Mouse (Mus musculus) frontal cortex, postnatal 25 days (tissue): ENCODE measurements around the gene Mmp24.
"Not testable (repeated sequence)": the region's sequence is repeated elsewhere in the genome, so short reads cannot be mapped to it uniquely, and the experiment has no call there.

Source experiments
- DNase-seq, 2 experiments: peaks; one replicate each; pipeline ENCODE4 v3.0.0; 2022; ENCODE audit warnings: low spot score in 2 of 2

Gene Mmp24

DNA sequence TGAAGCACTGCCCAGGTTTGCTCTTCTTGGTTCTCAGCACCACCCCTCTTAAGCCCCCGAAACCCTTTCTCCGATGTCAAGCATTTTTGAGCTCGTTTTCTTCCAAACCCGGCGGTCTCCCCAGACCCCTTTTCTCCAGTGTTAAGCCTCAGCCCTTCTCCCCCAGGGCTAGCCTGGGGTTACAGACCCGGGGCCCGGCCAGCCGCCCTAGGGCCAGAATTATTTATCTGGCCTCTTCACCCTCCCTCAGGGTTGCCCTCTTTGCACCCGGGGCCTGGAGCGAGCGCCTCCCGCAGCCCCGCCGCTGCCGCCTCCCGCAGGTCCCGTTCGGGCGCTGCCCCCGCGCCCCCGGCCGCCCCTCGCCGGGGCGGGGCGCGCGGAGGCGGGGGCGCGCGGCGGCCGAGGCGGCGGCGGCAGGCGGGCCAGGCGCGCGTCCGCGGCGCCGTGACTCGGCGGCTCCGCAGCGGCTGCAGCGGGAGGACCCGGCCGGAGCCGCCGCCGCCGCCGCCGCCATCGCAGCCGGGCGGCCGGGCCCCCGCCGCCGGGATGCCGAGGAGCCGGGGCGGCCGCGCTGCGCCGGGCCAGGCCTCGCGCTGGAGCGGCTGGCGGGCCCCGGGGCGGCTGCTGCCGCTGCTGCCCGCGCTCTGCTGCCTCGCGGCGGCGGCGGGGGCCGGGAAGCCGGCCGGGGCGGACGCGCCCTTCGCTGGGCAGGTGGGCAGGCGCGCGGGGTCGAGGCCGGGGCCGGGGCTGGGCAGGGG is at the start of gene Mmp24:
Gene Mmp24 (plus strand): TSS at position 416 of the 758 bp plus-strand sequence.
- no peak for DNase-seq

DNA sequence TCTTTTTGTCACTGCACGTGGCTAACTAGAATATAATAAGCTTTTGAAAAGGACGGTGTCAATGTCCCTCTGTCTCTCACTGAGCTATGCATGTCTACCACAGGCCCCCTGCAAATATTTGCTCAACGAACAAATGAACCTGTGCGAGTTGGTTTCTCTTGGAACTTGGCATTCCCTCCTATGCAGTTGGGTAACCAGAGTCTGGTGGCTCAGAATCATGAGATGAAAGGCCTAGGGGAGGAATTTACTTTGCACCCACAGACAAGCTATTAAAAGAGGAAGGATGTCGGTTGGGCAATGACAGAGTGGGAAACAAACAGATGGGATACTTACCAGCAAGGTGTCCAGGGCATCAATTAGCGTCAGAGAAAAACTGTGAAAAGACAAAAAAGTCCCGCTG is 48.8 kb upstream of the Mmp24 start:
- DNase-seq, result no peak

- DNase-seq, result no peak
These were observed 47.3 kb upstream of the Mmp24 start for GRCm38 (mm10) chr2:155727764-155728395.

DNA sequence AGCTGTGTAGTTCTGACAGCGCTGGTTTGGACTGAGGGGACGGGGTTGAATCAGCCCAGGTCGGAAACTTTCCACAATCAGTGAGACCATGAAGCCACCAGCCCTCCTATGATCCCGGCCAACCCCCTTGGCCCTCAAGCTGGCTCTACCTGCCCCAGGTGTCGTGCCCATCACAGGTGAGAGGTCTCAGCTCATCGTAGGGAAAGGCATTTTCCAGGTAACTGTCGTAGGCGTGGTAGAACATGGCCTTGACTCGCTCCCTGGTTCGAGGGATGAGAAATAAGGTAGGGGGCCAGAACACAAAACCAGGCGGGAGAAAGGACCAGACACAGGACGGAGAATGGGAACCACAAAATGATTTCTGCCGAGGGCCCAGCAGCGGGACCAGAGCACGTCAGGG is 46.4 kb upstream of the Mmp24 start:
- no peak for DNase-seq

DNA sequence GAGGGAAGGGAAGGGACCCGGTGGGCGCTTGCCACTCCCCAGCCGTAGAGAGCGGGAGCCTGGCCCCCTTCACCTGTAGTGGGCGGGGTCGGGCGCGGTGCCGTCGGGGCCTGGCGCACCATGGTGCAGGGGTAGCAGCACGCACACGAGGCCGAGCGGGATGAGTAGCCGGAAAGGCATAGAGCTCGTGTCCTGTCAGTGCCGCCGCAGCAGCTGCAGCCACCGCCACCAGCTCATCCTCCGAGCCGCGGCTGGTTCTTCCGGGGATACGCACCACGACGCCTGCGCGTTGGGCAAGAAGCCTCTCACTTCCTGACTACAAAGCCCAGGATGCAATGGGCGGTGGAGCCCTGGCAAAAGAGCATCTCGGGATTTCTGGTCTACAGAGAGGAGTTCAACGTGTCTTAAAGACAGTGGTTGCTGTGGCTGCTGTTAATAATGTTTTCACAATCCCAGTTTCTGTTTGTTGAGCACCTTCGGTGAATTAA is 45.9 kb upstream of the Mmp24 start, which contains the start of gene Edem2:
Gene Edem2 (minus strand): TSS at position 318 of the 488 bp plus-strand sequence.
- DNase-seq, result peak; percentile 81 to 88

DNA sequence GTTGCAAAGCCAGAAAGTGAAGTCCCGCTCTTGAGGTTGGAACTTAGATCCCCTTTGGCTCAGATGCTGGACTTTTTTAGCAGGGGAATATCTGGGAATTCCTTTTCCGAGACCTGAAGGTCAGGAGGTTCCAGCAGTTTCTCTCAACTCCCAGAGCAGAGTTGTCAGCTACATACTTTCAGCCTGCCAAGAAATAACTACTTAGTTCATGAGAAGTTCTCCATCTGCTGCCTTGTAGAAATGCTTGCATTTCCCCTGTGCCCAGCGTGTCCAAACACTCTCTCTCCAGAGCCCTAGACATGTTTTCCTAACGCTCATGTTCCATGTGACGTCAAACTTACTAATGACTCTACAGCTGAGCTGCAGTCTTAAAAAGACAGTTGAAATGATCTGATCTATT is 40.1 kb upstream of the Mmp24 start:
- no peak for DNase-seq

DNA sequence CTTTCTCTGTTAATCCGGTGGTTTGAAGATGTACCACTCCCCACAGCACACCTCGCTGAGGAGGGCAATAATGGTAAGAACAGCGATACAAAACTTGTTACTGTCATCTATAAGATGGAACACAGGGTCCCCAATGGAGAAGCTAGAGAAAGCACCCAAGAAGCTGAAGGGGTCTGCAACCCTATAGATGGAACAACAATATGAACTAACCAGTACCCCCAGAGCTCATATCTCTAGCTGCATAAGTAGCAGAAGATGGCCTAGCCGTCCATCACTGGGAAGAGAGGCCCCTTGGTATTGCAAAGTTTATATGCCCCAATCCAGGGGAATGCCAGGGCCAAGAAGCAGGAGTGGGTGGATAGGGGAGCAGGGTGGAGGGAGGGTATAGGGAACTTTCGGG is 39.4 kb upstream of the Mmp24 start, which contains the start of gene Gm17581:
Gene Gm17581 (minus strand): TSS at position 101 of the 400 bp plus-strand sequence.
- not testable (repeated sequence) for DNase-seq

DNA sequence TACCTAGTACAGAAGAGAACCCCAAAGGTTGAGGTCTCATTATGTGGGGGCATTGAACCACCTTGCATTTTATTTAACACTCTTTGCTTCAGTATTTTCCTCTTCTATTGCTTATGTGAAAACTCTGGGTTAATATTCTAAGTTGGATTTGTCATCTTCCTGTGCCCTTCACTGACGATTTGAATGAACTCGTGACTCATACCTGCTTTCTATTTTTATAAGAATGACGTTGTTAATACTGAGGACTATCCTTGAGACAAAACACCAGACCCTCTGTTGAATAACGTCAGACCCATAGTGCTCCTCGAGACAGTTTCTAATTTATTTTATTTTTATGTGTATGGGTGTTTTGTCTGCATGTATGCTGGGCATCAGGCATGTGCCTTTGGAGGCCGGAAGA is 38.2 kb upstream of the Mmp24 start:
- DNase-seq, result no peak

GRCm38 (mm10) chr2:155737803-155738202 is 37.3 kb upstream of the Mmp24 start:
- no peak for DNase-seq

DNA sequence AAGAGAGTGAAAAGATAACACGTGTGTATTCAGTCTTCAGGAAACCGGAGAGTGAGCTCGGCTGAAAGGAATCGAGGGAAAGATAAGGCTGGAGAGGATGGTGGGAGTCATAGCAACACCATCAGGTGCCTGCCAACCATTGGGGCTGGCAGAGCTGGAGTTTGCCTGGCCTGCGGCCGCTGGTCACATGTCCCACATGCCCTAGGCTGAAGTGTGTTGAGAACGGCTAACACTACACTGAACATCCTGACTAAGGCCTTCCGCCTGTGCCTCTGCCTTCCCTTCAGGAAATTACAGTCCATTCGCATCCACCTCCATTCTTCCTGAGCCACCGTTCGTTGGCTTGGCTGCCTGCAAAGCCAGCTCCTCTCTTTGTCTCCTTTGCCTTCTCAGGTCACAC is 32.9 kb upstream of the Mmp24 start:
- no peak for DNase-seq

DNA sequence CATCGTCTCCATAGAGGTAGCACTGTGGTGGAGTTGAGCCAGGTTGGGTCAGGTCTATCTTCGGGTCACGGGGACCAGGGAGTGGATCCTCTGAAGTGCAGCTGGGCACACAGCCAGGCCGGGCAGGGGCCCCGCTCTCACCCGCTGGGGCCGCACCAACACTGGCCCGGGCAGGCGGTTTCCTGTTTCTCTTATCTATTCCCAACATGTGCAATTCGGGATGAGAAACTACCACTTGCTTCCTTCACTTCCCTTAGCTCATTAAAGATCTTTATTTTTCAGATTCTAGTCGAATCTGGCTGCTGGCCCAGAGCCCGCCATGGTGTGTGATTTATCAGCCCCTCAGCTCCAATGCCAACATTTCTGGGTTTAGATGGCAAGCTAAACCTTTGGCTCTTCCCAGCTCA is 32.2 kb upstream of the Mmp24 start:
- DNase-seq, result no peak

- DNase-seq, result no peak
These were observed 31.8 kb upstream of the Mmp24 start for GRCm38 (mm10) chr2:155743351-155743750.

GRCm38 (mm10) chr2:155745487-155745886 is 29.7 kb upstream of the Mmp24 start:
- no peak for DNase-seq

- DNase-seq, result no peak
These were observed 25.7 kb upstream of the Mmp24 start for GRCm38 (mm10) chr2:155749394-155749793.

DNA sequence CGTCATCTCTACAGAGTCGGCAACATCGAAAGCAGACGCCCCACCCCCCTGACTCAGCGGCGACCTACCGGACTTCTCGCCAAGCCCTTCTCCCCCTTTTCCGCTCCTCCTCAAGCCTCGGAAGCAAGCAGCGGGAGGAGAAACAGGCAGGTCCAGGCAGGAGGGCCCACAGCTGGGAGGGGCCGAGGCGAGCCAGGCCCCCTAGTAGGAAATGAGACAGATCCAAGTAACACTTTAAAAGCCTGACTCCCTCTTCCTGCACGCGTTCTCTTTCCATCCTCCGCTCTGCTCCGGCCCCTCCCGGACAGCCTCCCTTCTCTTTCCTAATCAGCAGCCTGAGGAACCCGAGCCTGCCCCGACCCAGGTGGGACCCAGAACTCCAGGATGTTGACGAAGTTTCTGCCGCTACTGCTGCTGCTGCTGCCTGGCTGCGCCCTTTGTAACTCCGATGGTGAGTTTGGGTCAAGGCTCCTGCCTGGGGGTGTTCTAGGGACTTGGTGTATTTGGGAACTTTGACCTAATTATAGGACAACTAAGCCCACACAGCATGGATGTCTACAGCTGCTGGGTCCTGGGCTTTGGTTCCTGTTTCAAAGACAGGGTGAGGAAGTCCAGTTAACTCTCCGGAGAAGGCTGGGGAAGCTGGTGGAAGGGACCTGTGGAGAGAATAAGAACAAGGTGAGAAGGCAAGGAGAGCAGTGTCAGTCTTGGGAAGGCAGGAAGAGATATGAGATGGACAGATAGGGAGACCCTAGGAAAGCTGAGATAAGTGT is 23.9 kb upstream of the Mmp24 start, which contains the start of gene Procr:
Gene Procr (plus strand): TSS at position 104 of the 773 bp plus-strand sequence.
- DNase-seq, result no peak

DNA sequence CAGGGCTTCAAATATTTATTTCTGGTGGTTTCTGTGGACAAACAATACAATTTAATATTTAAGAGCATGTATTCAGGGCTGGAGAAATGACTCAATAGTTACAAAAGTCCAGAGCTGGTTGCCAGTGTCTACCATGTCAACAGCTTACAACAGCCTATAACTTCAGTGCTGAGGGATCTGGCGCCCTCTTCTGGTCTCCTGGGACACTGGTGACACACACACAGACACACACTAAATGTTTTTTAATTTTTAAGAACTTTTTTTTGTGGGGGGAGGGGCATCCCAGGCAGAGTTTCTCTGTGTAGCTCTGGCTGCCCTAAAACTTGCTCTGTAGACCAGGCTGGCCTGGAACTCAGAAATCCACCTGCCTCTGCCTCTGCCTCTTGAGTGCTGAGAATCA is 19.4 kb upstream of the Mmp24 start:
- no peak for DNase-seq

DNA sequence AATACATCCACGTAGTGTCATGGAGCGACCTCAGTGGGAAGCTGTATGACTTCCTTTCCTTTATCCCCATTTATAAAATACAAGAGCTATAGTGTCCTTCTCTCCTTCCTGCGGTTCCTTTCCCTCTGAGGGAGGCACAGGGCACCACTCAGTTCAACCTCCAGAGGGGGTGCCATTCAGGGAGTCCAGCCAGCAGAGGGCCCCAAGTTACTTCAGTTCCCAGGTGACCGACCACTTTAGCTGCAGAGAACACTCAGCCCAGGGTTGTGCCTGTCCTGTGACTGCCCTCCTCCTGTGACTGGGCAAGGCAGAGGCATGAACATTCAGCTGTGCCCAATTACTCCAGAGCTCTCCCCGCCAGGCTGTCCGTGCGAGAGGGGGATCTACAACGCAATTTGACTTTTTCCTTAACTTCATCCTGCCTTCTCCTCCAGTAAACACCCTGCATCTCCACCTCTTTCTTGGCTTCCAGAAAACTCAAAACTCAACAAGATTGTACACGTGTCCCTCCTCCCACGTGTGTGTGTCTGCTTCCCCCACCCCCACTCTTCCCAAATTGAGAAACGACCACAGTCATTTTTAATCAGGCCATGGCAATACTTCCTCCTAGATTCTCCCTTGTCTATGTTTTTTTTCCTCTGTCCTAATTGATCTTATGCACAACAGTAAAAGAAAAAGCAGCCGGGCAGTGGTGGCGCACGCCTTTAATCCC is 18.1 kb upstream of the Mmp24 start:
- no peak for DNase-seq

DNA sequence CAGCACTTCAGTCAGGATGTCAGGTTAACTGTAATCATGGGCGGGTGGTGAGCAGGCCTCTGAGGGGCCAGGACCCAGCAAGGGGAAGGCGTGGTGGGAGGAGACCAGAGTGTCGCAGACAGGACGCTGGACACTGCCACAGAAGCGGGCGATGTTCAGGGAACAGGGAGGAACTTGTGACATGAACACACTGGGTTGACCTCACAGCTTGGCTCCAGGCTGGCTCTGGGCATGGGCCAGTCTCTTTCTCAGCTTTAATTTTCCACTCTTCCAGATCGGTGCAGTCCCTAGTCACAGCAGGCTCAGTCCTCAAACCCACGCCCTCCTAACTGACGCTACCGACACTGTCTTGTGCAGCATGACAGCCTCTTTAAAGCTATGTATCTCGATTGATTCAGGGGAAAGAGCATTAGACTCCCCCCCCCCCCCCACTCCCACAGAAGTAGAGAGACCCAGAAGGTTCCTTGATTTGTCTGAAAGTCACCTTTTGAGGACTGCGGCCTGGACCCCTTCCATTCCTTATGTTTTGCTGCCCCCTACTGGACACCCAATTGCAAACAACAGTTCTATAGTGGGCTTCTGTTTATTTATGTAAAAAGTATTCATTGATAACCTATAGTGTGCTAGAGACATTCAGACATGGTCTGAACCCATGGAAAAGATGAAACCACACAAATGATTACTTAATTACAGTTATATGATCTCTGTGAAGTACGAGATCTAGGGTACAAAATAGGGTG is 10.3 kb upstream of the Mmp24 start:
- peak in 1 of 2 experiments; percentile 52 for DNase-seq

GRCm38 (mm10) chr2:155773664-155774063 is 1.5 kb upstream of the Mmp24 start:
- DNase-seq, result no peak

DNA sequence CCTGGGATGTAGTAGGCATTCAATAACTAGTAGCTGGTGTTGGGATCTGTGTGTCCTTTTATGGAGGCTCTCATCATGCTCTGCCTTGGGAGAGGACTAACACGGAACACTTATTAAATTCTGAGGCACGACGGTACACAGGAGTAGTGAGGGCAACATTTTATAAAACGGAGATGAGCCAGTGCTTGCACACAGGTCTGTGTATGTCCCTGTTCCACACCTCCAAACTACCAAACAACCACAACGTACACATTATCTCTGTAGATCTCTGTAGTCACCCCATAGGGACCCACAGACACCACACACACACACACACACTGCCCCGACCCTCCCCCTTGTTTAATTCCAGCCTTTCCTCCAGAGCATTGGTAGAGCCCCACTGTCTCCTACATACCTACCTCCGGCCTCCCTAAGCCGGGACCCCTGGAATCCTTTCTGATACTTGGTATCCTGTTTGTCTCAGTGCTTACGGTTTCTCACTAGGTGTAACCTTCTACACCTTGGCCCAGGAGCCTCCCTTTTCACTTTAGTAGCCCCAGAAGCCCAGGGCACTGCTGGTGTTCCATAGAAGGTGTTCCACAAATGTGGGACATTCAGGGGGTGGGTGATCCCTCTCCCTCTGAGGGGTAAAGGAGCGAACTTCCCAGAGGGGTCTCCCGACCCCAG is 748 bp upstream of the Mmp24 start:
- no peak for DNase-seq
